Mouse (Mus musculus) cerebellum, postnatal 4 days (tissue): Measurements from ENCODE around the gene Myl9.
"Not testable (repeated sequence)": the region's sequence is repeated elsewhere in the genome, so short reads cannot be mapped to it uniquely, and the experiment has no call there.

ENCODE experiments used
- DNase-seq, 2 experiments: peaks; one replicate each; pipeline ENCODE4 v3.0.0; 2022; ENCODE audit warnings: low spot score in 2 of 2, mixed read lengths in 1 of 2

Myl9 gene

DNA sequence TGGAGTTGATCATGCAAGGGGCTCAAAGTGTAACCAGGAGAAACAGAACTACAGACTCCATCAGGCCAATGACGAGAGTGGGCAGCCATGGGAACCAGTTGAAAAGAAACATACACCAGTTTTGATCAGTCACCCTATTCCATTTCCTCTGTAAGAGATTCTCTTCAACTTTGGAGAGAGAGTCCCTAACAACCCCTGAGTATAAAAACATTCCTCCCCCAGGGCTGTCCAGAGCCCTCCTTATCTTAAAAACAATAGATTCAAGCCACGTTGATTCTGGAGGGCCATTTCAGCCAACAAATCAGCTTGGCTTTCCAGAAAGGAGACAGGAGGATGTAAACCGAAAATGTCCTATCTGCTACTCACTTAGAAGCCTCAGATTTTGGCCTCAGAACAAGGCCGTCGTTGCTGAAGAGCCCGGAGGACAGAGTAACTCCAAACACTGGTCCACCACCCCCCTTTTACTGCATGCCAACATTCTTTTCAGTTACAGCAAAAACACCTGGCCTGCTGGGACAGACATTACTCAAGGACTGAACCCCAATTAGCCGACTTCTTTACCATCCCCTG is 8.9 kb downstream of the Myl9 start:
- DNase-seq: no peak

DNA sequence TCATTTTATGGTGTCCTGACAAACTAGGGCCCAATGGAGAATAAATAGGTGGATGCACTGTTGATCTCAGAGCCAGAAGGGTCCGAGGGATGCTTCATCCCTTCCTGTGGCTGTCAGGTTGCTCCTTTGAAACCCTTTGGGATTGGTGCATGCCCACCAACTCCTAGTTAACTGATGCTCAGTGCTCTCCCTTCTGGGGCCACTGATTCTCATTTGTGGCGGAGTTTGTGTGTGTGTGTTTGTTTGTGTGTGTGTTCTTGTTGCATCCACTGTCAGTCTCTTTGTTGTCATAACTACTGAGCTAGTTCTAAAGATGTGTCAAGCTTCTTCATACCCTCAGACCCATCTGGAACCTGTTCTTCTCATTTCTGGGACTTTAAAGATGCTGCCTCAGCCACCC is 9.7 kb downstream of the Myl9 start:
- DNase-seq: no peak

DNA sequence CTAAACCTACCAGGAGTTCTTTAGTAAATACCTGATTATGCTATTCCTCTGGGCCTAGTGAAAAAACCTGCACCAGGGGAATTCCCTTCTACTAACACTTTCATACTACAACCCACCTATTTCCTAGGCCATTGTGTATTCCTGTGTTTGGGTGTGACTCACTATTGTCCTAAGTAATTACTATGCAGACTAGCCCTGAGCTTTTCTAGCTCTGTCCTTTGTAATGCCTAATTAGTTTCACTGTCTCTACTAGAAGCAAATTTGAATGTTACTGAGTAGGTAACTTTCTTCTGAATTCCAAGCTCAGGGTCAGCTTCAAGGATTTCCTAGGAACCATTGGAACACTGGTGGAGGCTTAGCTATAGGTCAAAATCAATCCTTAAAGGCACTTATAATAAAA is 11.1 kb downstream of the Myl9 start:
- DNase-seq: not testable (repeated sequence)

GRCm38 (mm10) chr2:156787090-156787775 is 12.0 kb downstream of the Myl9 start:
- no peak for DNase-seq

- no peak for DNase-seq
Measured at GRCm38 (mm10) chr2:156787776-156788105, 12.5 kb downstream of the Myl9 start.

DNA sequence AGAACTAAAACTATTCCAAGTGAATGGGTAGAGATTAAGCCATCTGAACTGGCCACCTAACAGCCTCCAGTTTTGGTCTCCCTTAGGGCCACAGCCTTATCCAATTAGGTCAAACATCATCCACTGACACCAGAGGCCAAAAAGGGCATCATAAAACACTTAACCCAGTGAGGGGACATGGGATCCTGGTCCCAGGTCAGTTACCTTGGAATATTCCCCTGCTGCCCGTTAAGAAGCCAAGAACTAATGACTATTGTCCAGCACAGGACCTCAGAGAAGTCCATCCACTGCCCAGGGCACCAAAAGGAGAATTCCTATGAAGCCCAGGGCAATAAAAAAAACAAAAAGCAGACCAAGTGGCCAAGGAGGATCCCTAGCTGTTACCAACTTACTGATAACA is 13.6 kb downstream of the Myl9 start:
- DNase-seq: no peak

DNA sequence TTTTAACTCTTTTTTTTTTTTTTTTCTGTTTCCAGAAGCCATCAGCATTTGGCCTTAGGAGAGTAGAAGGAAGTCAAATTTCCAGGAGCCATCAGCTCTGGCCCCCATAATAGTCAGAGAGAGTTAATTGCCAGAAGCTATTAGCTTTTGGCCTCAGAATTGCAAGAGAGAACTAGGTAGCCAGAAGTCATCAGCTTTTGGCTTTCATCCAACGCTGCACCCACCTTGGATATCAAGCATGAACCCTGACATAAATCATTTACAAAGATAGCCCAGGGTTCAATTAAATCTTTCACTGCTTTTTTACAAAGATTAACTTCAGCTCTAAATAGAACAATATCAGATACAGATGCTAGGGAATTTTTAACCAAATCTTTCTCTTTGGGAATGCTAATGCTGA is 23.3 kb downstream of the Myl9 start:
- DNase-seq: no peak

DNA sequence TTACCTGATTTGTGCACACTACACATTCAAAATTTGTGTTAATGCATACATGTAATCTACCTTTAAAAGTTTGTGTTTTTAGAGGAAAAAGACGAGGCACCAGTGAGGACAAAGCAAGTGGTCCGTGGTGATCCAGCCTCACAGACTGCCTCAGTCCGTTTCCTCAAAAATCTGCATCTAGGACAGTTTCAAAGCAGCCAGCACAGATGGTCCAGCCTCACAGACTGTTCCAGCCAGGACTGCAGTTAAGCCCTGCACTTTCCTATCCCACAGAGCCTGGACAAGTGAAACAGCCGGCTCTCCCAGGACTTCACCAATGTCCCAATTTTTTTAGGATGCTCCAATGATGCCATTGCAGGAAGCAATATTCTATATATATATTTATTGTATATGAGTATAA is 25.8 kb downstream of the Myl9 start:
- DNase-seq: no peak

DNA sequence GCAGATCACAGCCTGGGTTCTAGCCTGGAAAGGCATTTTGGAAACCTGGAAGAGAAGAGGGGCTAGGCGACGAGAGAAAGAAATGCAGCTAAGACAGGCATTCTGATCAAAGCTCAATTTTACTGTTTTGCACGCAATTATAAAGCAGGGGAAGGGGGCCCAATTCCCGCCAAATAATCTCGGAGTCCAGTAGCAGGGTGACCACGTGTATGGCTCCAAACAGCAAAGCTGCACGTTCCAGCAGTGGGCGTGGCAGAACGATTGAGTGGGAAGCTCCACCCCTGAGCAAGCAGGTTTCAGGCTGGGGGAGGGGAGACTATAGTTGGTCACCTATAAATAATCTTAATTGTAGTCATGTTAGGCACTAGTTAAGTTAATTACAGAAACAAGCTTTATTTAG is 26.9 kb downstream of the Myl9 start:
- not testable (repeated sequence) for DNase-seq

- DNase-seq: no peak
Measured at GRCm38 (mm10) chr2:156803698-156804372, 28.6 kb downstream of the Myl9 start.

DNA sequence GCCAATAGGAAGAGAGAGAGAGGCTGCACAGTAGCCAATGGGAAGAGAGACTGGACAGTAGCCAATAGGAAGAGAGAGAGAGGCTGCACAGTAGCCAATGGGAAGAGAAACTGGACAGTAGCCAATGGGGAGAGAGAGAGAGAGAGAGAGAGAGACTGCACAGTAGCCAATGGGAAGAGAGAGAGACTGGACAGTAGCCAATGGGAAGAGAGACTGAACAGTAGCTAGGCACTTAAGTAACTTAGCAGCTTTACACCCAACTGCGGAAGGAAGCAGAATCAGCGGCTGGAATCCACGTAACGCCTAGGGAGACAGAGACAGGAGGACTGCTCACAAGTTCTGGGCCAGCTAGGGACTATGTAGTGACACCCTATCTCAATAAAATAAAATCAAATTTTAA is 29.4 kb downstream of the Myl9 start:
- no peak for DNase-seq

GRCm38 (mm10) chr2:156806886-156807285 is 31.7 kb downstream of the Myl9 start:
- DNase-seq: no peak

GRCm38 (mm10) chr2:156809579-156809978 is 34.4 kb downstream of the Myl9 start:
- DNase-seq: peak; percentile 60 to 81

- DNase-seq: no peak
Measured at GRCm38 (mm10) chr2:156810716-156811115, 35.5 kb downstream of the Myl9 start.

GRCm38 (mm10) chr2:156811556-156811955 is 36.3 kb downstream of the Myl9 start:
- DNase-seq: no peak

DNA sequence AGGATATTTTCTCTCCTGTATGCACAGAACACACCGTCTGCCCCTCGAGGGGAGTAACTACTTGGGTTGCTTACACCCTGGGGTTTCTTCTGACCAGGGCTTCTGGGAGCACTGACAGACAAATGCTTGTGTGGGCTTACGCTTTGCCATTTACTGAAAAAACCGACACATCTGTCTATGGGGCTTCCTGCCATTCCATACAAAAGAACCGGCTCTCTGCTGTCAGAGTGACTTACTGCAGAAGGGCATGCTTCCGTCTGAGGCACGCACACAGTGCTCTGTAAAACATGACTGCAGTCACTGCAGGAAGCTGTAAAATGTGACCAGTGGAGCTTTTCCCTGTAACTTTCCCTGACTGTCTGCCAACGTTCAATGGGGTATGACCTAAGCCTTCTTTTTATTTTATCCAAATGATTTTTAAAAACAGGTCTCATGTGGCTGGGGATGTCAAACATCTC is 39.2 kb downstream of the Myl9 start:
- DNase-seq: no peak

DNA sequence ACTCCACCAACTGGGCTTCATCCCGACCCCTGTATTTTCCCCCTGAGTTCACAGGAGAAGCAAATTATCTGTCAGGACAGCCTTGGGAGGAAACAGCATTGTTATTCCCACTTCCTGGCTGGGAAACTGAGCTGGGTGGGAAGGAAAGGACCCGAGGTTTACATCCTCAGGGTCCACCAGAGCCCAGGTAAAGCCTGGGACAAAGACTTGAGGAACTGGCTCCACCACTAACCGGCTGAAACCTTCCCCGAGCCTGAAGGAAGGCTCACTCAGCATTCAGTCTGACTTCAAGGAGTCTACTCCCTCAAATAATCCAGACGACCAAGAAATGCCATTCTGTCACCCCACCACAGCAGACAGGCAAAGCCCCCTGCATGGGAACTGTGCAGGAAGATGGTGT is 39.7 kb downstream of the Myl9 start:
- DNase-seq: no peak

DNA sequence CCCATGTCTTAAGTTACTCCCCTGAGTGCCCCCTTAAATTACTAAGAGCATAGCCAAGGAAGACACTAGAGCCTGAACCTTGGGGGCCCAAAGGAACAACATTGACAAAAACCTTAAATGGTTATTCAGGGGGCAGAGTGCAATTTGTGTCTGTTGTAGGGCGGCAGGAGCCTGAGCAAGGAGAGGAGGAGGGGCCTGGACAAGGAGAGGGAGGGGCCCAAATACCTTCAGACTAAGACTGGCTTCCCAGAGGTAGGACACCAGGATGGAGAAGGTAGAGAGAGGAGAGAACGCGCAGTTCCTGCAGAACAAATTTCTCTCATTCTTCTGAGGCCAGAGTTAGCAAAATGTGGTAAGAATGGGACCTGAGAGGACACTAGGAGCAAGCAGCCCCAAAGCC is 40.2 kb downstream of the Myl9 start:
- no peak for DNase-seq

GRCm38 (mm10) chr2:156816116-156816515 is 40.9 kb downstream of the Myl9 start:
- DNase-seq: no peak

GRCm38 (mm10) chr2:156825128-156825527 is 49.9 kb downstream of the Myl9 start:
- DNase-seq: not testable (repeated sequence)
